Mouse (Mus musculus): Measurements from ENCODE around the gene Car10. TPM values are rescaled to one million over a fixed set of nuclear protein-coding genes. Genes with fewer than 3 reads are reported as not detected.

Gene Car10
- polyA plus RNA-seq, 1 experiment from 2014 or later = 0.27 TPM

DNA sequence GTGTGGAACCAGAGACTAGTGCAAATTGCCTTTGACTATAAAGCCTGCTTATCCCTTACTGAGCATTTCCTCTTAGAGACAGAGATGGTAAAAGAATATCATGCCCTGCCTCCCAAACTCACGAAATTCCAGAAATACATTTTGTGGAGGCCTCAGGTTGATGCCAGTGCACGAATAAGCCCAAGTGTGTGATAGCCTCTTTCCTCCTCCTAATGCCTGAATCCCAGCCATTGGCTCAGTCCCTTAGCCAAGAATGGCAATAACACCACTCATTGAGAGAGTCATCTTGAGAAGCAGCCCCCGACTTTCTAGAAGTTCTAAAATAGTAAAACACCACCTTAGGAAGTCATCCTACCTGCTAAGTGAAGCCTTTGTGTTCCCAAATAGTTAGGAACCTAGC is 424.7 kb downstream of the Car10 start:
- no peak overlapping the region for H3K27ac ChIP-seq (ENCODE audit: low read depth)
- no peaks in the 10 kb centered on the region for H3K4me1 ChIP-seq (replicated peaks; ENCODE audit: control insufficient read depth, insufficient read depth, low read length)
- H3K4me2 ChIP-seq (ENCODE audit: low read length) = no peak overlapping the region
- DNase-seq (ENCODE audit: low spot score) = no peak
- H3K36me3 ChIP-seq (ENCODE audit: control insufficient read depth, insufficient read depth, low read length) = no peaks in the 10 kb centered on the region
- no peak overlapping the region for H3K4me3 ChIP-seq (ENCODE audit: low read depth, low read length)
- no peaks in the 10 kb centered on the region for H3K27me3 ChIP-seq (replicated peaks; ENCODE audit: control insufficient read depth, insufficient read depth, low read length)
- WGBS = 72% methylated on average over 3 of the region's 3 CpGs
- no peak overlapping the region for H3K9ac ChIP-seq (ENCODE audit: low read length)
- ATAC-seq (replicated peaks; ENCODE audit: low FRiP score, low TSS enrichment, low read depth) = no peak
- H3K9me3 ChIP-seq (ENCODE audit: control insufficient read depth, low read length) = no peaks in the 10 kb centered on the region

DNA sequence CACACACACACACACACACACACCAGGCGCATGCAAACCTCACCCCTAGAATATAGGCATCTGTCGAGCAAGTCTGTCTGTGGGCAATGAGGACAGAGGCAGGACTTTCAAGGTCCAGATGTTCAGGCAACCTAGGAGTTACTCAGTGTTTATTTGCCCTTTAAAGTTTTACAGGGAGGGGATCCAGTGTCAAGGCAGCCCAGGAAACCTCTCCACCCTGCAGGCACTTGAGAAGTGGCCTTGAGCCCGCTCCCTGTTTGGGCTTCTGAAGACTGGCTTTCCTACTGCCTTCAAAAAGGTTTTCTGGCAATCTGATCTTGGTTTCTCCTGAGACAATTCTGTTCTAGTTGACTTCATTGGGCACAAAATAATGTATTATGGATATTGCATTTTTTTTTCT is 428.1 kb downstream of the Car10 start:
- no peak overlapping the region for H3K4me2 ChIP-seq (ENCODE audit: low read length)
- 73% methylated on average over 3 of the region's 3 CpGs for WGBS
- DNase-seq (ENCODE audit: low spot score) = no peak
- no peaks in the 10 kb centered on the region for H3K9me3 ChIP-seq (ENCODE audit: control insufficient read depth, low read length)
- ATAC-seq (replicated peaks; ENCODE audit: low FRiP score, low TSS enrichment, low read depth) = no peak
- H3K9ac ChIP-seq (ENCODE audit: low read length) = no peak overlapping the region
- no peaks in the 10 kb centered on the region for H3K36me3 ChIP-seq (ENCODE audit: control insufficient read depth, insufficient read depth, low read length)
- no peaks in the 10 kb centered on the region for H3K27me3 ChIP-seq (replicated peaks; ENCODE audit: control insufficient read depth, insufficient read depth, low read length)
- no peak overlapping the region for H3K27ac ChIP-seq (ENCODE audit: low read depth)
- H3K4me3 ChIP-seq (ENCODE audit: low read depth, low read length) = no peak overlapping the region
- H3K4me1 ChIP-seq (replicated peaks; ENCODE audit: control insufficient read depth, insufficient read depth, low read length) = no peaks in the 10 kb centered on the region

DNA sequence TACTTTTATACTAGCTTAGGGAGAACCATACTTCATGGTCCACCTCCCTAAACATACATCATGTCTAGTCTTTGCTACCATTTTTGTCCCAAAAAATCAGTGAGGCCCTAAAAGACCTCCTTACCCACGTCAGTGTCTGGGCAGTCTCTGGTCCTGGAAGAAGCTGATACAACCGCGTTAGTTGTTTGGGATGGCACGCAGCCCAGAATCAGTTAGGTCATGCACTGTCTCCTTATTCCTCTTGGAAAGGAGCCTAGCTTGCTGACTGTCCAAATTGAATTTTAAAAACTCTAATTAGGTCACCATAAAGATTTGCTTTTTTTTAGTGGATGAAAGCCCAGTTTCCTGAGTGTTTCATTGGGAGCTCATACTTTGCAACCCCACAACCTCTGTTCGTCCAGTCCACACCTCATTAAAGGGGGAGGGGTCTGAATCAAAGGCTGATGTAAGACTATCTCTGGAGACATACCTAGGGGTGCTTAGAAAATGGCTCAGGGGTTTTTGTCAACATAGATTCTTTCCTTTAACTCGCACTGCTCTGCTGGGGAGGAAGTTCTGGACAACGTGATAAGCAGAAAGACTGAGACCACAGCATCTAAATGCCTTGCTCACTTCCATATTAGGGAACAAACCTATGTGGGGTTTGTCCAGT is 433.3 kb downstream of the Car10 start:
- Histone ChIP-seq H3K9ac (ENCODE audit: low read length) (no peak overlapping the region), H3K4me3 (ENCODE audit: low read depth, low read length) (no peak overlapping the region), H3K4me1 (replicated peaks; ENCODE audit: control insufficient read depth, insufficient read depth, low read length) (no peaks in the 10 kb centered on the region), H3K27ac (ENCODE audit: low read depth) (no peak overlapping the region), H3K36me3 (ENCODE audit: control insufficient read depth, insufficient read depth, low read length) (no peaks in the 10 kb centered on the region), H3K9me3 (ENCODE audit: control insufficient read depth, low read length) (no peaks in the 10 kb centered on the region), H3K4me2 (ENCODE audit: low read length) (no peak overlapping the region), H3K27me3 (replicated peaks; ENCODE audit: control insufficient read depth, insufficient read depth, low read length) (no peaks in the 10 kb centered on the region)
- 46% methylated on average over 7 of the region's 7 CpGs for WGBS
- ATAC-seq (replicated peaks; ENCODE audit: low FRiP score, low TSS enrichment, low read depth) (no peak), DNase-seq (ENCODE audit: low spot score) (no peak)

DNA sequence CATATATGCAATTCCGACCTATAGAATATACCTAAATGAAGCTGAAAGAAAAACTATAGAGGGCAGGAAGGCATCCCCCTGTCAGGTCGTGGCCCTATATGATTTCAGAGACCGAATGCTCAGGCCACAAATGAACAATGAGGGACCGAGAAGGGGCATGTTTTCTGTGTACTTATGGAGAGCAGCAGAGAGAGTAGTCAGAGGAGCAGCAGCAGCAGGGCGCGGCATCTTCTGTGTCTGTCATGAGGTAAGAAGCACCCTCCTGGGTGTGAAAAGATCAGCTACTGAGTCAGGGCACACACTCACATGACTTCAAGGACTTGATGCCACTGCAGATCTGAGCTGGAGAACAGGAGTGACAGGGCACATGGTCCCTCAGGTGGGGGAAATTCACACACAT is 438.4 kb downstream of the Car10 start:
- Histone ChIP-seq H3K9ac (ENCODE audit: low read length) (no peak overlapping the region), H3K27me3 (replicated peaks; ENCODE audit: control insufficient read depth, insufficient read depth, low read length) (no peaks in the 10 kb centered on the region), H3K4me3 (ENCODE audit: low read depth, low read length) (no peak overlapping the region), H3K4me1 (replicated peaks; ENCODE audit: control insufficient read depth, insufficient read depth, low read length) (no peaks in the 10 kb centered on the region), H3K4me2 (ENCODE audit: low read length) (no peak overlapping the region), H3K27ac (ENCODE audit: low read depth) (no peak overlapping the region), H3K9me3 (ENCODE audit: control insufficient read depth, low read length) (no peaks in the 10 kb centered on the region), H3K36me3 (ENCODE audit: control insufficient read depth, insufficient read depth, low read length) (no peaks in the 10 kb centered on the region)
- no peak for DNase-seq (ENCODE audit: low spot score)
- 81% methylated on average over 6 of the region's 6 CpGs for WGBS
- ATAC-seq (replicated peaks; ENCODE audit: low FRiP score, low TSS enrichment, low read depth) = no peak

DNA sequence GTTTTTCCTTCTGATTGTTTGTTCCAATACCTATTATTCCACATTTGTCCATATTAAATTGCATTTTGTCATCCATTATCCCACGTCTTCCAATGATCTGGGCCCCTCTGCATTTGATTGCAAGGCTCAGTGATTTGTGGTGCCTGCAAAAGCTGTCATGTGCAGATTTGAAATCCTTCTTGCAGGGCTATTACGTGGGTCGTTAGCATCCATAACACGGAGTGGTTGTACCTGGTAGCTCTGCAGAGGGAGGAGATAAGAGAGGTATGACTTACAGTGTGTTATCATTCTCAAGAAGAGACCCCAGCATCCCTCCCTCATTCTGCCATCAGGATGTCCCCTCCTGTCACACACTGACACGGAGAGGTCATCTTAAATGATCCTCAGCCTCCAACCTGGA is 451.1 kb downstream of the Car10 start:
- DNase-seq (ENCODE audit: low spot score) = no peak
- ATAC-seq (replicated peaks; ENCODE audit: low FRiP score, low TSS enrichment, low read depth) = no peak
- H3K4me3 ChIP-seq (ENCODE audit: low read depth, low read length) = no peak overlapping the region
- H3K27me3 ChIP-seq (replicated peaks; ENCODE audit: control insufficient read depth, insufficient read depth, low read length) = no peaks in the 10 kb centered on the region
- no peak overlapping the region for H3K4me2 ChIP-seq (ENCODE audit: low read length)
- H3K27ac ChIP-seq (ENCODE audit: low read depth) = no peak overlapping the region
- no peaks in the 10 kb centered on the region for H3K4me1 ChIP-seq (replicated peaks; ENCODE audit: control insufficient read depth, insufficient read depth, low read length)
- no peak overlapping the region for H3K9ac ChIP-seq (ENCODE audit: low read length)
- H3K36me3 ChIP-seq (ENCODE audit: control insufficient read depth, insufficient read depth, low read length) = no peaks in the 10 kb centered on the region
- no peaks in the 10 kb centered on the region for H3K9me3 ChIP-seq (ENCODE audit: control insufficient read depth, low read length)
- WGBS = 61% methylated on average over 5 of the region's 5 CpGs

DNA sequence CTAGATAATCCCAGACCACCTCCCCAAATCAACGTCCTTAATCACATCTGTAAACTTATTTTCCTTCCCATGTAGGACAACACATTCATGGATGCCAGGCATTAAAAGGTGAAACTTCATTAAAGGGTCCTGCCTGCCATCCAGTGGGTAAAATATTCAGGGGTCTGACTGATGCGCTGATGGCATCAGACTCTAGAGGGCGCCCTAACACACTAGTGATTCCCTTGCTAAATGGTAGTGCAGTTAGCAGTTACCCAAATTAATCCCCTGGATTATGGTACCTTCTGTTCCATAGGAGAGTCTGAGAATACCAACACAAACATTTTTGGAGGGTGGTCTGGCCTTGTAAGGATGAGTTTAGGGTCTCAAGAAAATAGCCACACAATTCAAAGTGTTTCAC is 453.1 kb downstream of the Car10 start:
- ATAC-seq (replicated peaks; ENCODE audit: low FRiP score, low TSS enrichment, low read depth) = no peak
- 4% methylated on average over 3 of the region's 3 CpGs for WGBS
- H3K9ac ChIP-seq (ENCODE audit: low read length) = no peak overlapping the region

DNA sequence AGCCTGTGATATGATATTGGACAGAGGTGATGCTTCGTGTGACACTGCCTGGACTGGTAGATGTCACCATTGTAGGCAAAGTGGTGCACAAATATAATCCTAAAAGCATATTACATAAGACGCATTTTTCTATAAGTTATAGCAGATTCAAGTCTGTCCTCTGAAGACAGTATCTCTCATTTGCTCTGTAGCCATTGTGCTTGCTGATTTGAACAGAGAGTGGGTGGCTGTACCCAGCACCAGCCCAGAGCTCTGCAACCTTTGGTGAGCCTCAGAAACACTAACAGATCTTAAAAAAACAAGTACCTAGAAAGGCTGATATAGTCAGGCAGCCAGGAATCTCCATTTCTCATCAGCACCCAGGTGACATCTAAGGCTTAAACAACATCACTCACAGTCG is 461.3 kb downstream of the Car10 start:
- Histone ChIP-seq H3K36me3 (ENCODE audit: control insufficient read depth, insufficient read depth, low read length) (no peaks in the 10 kb centered on the region), H3K9ac (ENCODE audit: low read length) (no peak overlapping the region), H3K9me3 (ENCODE audit: control insufficient read depth, low read length) (no peaks in the 10 kb centered on the region), H3K4me3 (ENCODE audit: low read depth, low read length) (no peak overlapping the region), H3K4me1 (replicated peaks; ENCODE audit: control insufficient read depth, insufficient read depth, low read length) (no peaks in the 10 kb centered on the region), H3K27ac (ENCODE audit: low read depth) (no peak overlapping the region), H3K27me3 (replicated peaks; ENCODE audit: control insufficient read depth, insufficient read depth, low read length) (no peaks in the 10 kb centered on the region), H3K4me2 (ENCODE audit: low read length) (no peak overlapping the region)
- WGBS = 76% methylated on average over 3 of the region's 3 CpGs
- ATAC-seq (replicated peaks; ENCODE audit: low FRiP score, low TSS enrichment, low read depth) = no peak
- DNase-seq (ENCODE audit: low spot score) = no peak

More for the DNA sequence above, 453.1 kb downstream of the Car10 start:
- H3K4me1 ChIP-seq (replicated peaks; ENCODE audit: control insufficient read depth, insufficient read depth, low read length) = no peaks in the 10 kb centered on the region
- no peak overlapping the region for H3K4me2 ChIP-seq (ENCODE audit: low read length)
- no peak overlapping the region for H3K4me3 ChIP-seq (ENCODE audit: low read depth, low read length)
- no peak overlapping the region for H3K27ac ChIP-seq (ENCODE audit: low read depth)
- no peaks in the 10 kb centered on the region for H3K27me3 ChIP-seq (replicated peaks; ENCODE audit: control insufficient read depth, insufficient read depth, low read length)
- DNase-seq (ENCODE audit: low spot score) = peak; percentile 56
- no peaks in the 10 kb centered on the region for H3K36me3 ChIP-seq (ENCODE audit: control insufficient read depth, insufficient read depth, low read length)
- no peaks in the 10 kb centered on the region for H3K9me3 ChIP-seq (ENCODE audit: control insufficient read depth, low read length)

DNA sequence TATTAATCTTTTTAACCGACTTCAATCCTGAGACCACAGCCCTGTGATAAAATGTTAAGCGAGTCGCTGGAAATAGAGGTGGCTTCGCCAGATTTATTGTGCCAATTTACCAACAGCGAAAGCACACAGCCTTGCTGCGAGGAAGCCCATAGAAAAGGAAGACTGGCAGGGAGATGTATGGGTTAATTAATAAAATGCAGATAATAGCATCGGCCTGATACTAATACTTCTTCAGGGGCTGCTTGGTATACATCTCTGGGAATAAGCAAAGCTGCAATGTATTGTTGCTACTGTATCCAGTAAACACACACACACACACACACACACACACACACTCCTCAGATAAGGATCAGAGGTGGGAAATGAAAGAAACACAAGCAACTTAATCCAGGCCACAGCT is 462.7 kb downstream of the Car10 start:
- no peaks in the 10 kb centered on the region for H3K36me3 ChIP-seq (ENCODE audit: control insufficient read depth, insufficient read depth, low read length)
- ATAC-seq (replicated peaks; ENCODE audit: low FRiP score, low TSS enrichment, low read depth) (no peak), DNase-seq (ENCODE audit: low spot score) (no peak)
- no peak overlapping the region for H3K27ac ChIP-seq (ENCODE audit: low read depth)
- H3K4me3 ChIP-seq (ENCODE audit: low read depth, low read length) = no peak overlapping the region
- no peaks in the 10 kb centered on the region for H3K27me3 ChIP-seq (replicated peaks; ENCODE audit: control insufficient read depth, insufficient read depth, low read length)
- H3K4me1 ChIP-seq (replicated peaks; ENCODE audit: control insufficient read depth, insufficient read depth, low read length) = no peaks in the 10 kb centered on the region
- no peak overlapping the region for H3K4me2 ChIP-seq (ENCODE audit: low read length)
- no peaks in the 10 kb centered on the region for H3K9me3 ChIP-seq (ENCODE audit: control insufficient read depth, low read length)
- WGBS = 74% methylated on average over 7 of the region's 7 CpGs
- no peak overlapping the region for H3K9ac ChIP-seq (ENCODE audit: low read length)

DNA sequence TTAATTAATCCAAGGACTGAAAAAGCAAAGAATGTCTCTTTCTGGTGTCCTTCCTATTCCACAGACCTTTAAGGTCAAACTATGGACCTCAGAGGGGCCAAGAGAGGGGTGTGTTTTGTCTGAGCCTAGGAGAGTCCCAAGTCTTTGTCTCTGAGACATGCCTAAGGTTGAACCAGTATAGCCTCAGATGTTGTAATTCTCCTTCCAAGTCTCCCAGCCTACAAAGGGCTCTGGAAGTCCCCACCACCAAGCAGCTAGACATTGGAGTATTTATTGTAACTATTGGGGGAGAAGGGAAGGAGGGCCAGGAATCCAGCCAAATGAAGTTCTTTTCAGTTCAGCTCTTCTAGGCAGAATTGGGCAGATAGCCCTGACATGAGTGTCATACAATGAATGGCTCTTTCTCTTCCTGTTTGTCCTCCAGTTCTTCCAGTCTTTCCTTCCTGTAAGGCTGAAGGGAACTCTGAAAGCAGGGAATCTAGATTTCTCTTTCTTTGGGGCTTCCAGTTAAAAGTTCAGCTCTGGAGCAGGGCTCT is 464.6 kb downstream of the Car10 start:
- H3K9ac ChIP-seq (ENCODE audit: low read length) = no peak overlapping the region
- H3K27ac ChIP-seq (ENCODE audit: low read depth) = no peak overlapping the region
- H3K9me3 ChIP-seq (ENCODE audit: control insufficient read depth, low read length) = no peaks in the 10 kb centered on the region
- DNase-seq (ENCODE audit: low spot score) = no peak
- no peaks in the 10 kb centered on the region for H3K27me3 ChIP-seq (replicated peaks; ENCODE audit: control insufficient read depth, insufficient read depth, low read length)
- no peak overlapping the region for H3K4me3 ChIP-seq (ENCODE audit: low read depth, low read length)
- no peak for ATAC-seq (replicated peaks; ENCODE audit: low FRiP score, low TSS enrichment, low read depth)
- H3K4me1 ChIP-seq (replicated peaks; ENCODE audit: control insufficient read depth, insufficient read depth, low read length) = no peaks in the 10 kb centered on the region
- no peaks in the 10 kb centered on the region for H3K36me3 ChIP-seq (ENCODE audit: control insufficient read depth, insufficient read depth, low read length)
- no peak overlapping the region for H3K4me2 ChIP-seq (ENCODE audit: low read length)
